Mouse (Mus musculus) CH12.LX (cell line): Measurements from ENCODE around the gene Alpk1.

Experiments used
- CHD2 ChIP-seq: IDR thresholded peaks from 2 replicates; pipeline ENCODE4 v1.6.1; 2011; ENCODE audit warnings: low read length, improper control_type of control experiment
- CTCF ChIP-seq, 2 experiments: IDR thresholded peaks in 1 of 2; conservative IDR thresholded peaks in 1 of 2; 2 replicates each; pipeline ENCODE4 v1.5.1; 2011 to 2012; ENCODE audit warnings: low read depth in 2 of 2, low read length in 2 of 2, improper control_type of control experiment in 1 of 2, inconsistent platforms in 1 of 2, mild to moderate bottlenecking in 1 of 2, moderate library complexity in 1 of 2
- EP300 ChIP-seq: IDR thresholded peaks from 2 replicates; pipeline ENCODE4 v1.6.1; 2011; ENCODE audit warnings: low read length, improper control_type of control experiment
- ETS1 ChIP-seq: conservative IDR thresholded peaks from 2 replicates; pipeline ENCODE4 v1.6.1; 2012; ENCODE audit warnings: low read depth, mild to moderate bottlenecking, inconsistent platforms, low read length, improper control_type of control experiment, moderate library complexity
- GABPA ChIP-seq: IDR thresholded peaks from 2 replicates; pipeline ENCODE4 v1.6.1; 2012; ENCODE audit warnings: low read depth, low read length, improper control_type of control experiment, inconsistent platforms; ENCODE audit not compliant: insufficient replicate concordance
- JUND ChIP-seq: conservative IDR thresholded peaks from 2 replicates; pipeline ENCODE4 v1.6.1; 2011; ENCODE audit warnings: low read depth, low read length, improper control_type of control experiment
- MAFK ChIP-seq: IDR thresholded peaks from 2 replicates; pipeline ENCODE4 v1.6.1; 2011; ENCODE audit warnings: low read length, improper control_type of control experiment; ENCODE audit not compliant: insufficient replicate concordance
- MEF2A ChIP-seq: IDR thresholded peaks from 2 replicates; pipeline ENCODE4 v1.6.1; 2014; ENCODE audit warnings: low read depth, mild to moderate bottlenecking, inconsistent platforms, low read length, improper control_type of control experiment, borderline replicate concordance
- MYC ChIP-seq: IDR thresholded peaks from 2 replicates; pipeline ENCODE4 v1.6.1; 2011; ENCODE audit warnings: low read depth, mild to moderate bottlenecking, improper control_type of control experiment, low read length
- POLR2A ChIP-seq: IDR thresholded peaks from 2 replicates; pipeline ENCODE4 v1.6.1; 2011; ENCODE audit warnings: low read depth, mild to moderate bottlenecking, improper control_type of control experiment, low read length
- SIN3A ChIP-seq: IDR thresholded peaks from 2 replicates; pipeline ENCODE4 v1.6.1; 2012; ENCODE audit warnings: low read length, improper control_type of control experiment, inconsistent platforms
- SMC3 ChIP-seq: IDR thresholded peaks from 2 replicates; pipeline ENCODE4 v1.6.1; 2011; ENCODE audit warnings: low read depth, low read length, improper control_type of control experiment
- ZC3H11A ChIP-seq: IDR thresholded peaks from 2 replicates; pipeline ENCODE4 v1.6.1; 2012; ENCODE audit warnings: low read depth, mild to moderate bottlenecking, inconsistent platforms, low read length, improper control_type of control experiment

DNA sequence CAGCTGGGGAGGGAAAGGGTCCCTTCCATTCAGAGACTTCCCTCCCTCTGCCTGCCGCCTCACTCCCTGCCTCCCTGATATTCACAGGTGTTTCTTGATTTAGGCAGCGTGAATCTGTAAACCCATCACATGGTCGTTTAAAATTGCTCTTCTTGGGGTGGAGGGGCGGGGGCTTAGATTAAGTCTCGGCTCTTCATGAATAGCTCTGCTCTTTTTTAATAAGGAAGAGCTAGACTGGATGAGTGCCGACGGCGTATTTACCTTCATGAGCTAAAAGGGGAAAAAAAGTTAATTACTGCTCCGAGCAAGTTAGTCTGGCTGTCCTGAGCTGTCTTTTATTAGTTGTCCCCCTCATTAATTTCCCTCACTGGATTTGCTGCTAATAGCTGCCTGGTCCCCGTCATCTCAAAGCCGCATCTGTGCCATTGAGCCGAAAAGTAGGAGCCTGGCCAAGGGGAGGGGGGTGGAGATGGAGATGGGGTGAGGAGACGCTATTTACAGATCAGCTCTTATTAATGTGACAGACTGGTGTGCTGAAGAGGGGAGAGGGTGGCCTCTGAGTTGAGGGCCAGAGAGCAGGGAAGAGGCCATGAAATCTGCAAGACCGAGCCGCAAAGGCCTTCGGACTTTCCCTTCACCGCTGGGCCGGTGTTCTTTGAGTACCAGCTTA, 134.0 kb downstream of the Alpk1 start:
- no peak for TF ChIP-seq SIN3A
- TF ChIP-seq ETS1: no peak
- TF ChIP-seq CTCF (conservative IDR thresholded peaks at IDR 0.05 in 1 of 2, IDR thresholded peaks at IDR 0.05 in 1 of 2; ENCODE audit: low read depth in 2 of 2, low read length in 2 of 2): no peak
- TF ChIP-seq CHD2: no peak
- no peak for TF ChIP-seq EP300
- no peak for TF ChIP-seq MYC
- no peak for TF ChIP-seq JUND
- no peak for TF ChIP-seq POLR2A
- TF ChIP-seq SMC3: no peak
- no peak for TF ChIP-seq ZC3H11A
- TF ChIP-seq MAFK: no peak
- no peak for TF ChIP-seq GABPA
- TF ChIP-seq MEF2A: no peak
